Mouse (Mus musculus) heart, adult 2 months (tissue): ENCODE measurements at regions not wholly inside any gene's neighbourhood (a gene's known extent, or its start where the extent isn't known, plus 50 kb on each side); places are given as distances from the start of the nearest gene placed in this dataset.
"Not testable (repeated sequence)": the region's sequence is repeated elsewhere in the genome, so short reads cannot be mapped to it uniquely, and the experiment has no call there.

Experiments used
- CTCF ChIP-seq: fragments of 200-600 bp; IDR thresholded peaks from 2 replicates; pipeline ENCODE4 v1.8.1; 2022; ENCODE audit warnings: antibody characterized with exemption, mild to moderate bottlenecking, moderate library complexity
- EP300 ChIP-seq: fragments of 200-500 bp; IDR thresholded peaks from 2 replicates; pipeline ENCODE4 v1.6.1; 2011; ENCODE audit warnings: low read depth, low read length, control low read depth; ENCODE audit not compliant: insufficient read depth
- POLR2A ChIP-seq: fragments of 200-500 bp; IDR thresholded peaks from 2 replicates; pipeline ENCODE4 v1.6.1; 2011; ENCODE audit warnings: mild to moderate bottlenecking, low read depth, low read length, control low read depth; ENCODE audit not compliant: insufficient read depth

- not testable (repeated sequence) for TF ChIP-seq POLR2A, CTCF, EP300
Measured at GRCm38 (mm10) chr5:132929955-132930354, 386.8 kb upstream of the Auts2 start.
